Mouse (Mus musculus) bone marrow macrophage, adult 2 months (primary cell): ENCODE results near the gene Acpp. TPM values are rescaled to one million over a fixed set of nuclear protein-coding genes. Genes with fewer than 3 reads are reported as not detected.
A peak's percentile ranks its signal among the peaks of the same experiment; 100 is the strongest.

ENCODE experiments used
- H3K27ac ChIP-seq: 2 replicates; pipeline ENCODE4 v1.5.1; 2012; ENCODE audit warnings: low read depth, low read length; ENCODE audit not compliant: insufficient read depth
- H3K4me1 ChIP-seq: 2 replicates; pipeline ENCODE4 v1.6.1; 2012; ENCODE audit warnings: low read length; ENCODE audit not compliant: control insufficient read depth, insufficient read depth
- H3K4me3 ChIP-seq: 2 replicates; pipeline ENCODE4 v1.5.1; 2012; ENCODE audit warnings: mild to moderate bottlenecking, low read length, moderate library complexity; ENCODE audit not compliant: insufficient read depth
- CTCF ChIP-seq: IDR thresholded peaks from 2 replicates; pipeline ENCODE4 v1.5.1; 2012; ENCODE audit warnings: low read depth, mild to moderate bottlenecking, low read length, moderate library complexity
- POLR2A ChIP-seq: IDR thresholded peaks from 2 replicates; pipeline ENCODE4 v1.6.1; 2012; ENCODE audit warnings: mild to moderate bottlenecking, low read depth, low read length, borderline replicate concordance
- polyA plus RNA-seq: library from polyadenylated mRNA; stranded (reverse); fragments of >200 nt; gene quantifications from 2 replicates; pipeline ENCODE4 v1.2.4, GENCODE M21; 2012; ENCODE audit not compliant: missing spikeins, insufficient read depth, insufficient read length

Gene Acpp
- polyA plus RNA-seq, 1 experiment = 10.5 TPM

DNA sequence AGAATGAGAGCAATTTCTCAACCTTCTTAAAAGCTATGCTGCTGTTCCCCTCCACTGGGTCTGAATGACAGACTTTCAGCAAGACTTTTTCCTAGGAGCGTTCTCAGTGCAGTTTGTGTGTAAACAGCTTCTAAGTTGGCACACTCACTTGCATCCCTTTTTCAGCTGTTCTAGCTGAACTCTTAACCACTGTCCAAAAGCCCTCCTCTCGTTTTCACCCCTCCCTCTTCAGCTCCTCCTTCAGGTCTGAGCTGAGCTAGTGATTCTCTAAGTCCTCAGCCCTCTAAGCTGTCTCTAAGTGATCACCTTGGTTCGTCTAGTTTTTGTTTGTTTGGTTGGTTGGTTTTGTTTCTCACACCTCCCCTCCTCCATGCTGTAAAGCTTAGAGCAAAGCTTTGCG, 77.2 kb downstream of the Acpp start:
- no peak for TF ChIP-seq CTCF
- TF ChIP-seq POLR2A = no peak
- Histone ChIP-seq H3K4me1 (peaks cover 30% of the 10 kb centered on the region), H3K4me3 (no peak overlapping the region), H3K27ac (no peak overlapping the region)

DNA sequence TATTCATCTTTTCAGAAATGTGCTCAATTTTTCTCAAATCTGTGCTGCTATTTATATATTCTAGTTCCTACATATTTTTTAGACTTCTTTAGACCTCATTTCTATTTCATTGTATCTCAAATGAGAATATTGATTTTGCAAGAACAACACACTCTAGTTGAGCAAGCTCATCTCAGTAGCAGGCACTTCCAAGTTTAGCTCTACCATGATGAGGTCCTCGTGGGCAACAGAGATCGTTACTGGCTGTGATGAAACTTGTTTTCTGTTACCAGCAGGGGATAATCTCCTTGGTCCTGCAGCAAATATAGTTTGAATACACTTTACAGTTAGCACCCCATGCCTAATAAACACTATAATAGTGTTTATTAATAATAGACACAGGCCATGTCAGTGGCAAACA, 81.5 kb downstream of the Acpp start:
- H3K27ac ChIP-seq = no peak overlapping the region
- TF ChIP-seq CTCF (no peak), POLR2A (no peak)
- H3K4me1 ChIP-seq = peaks cover 22% of the 10 kb centered on the region
- no peak overlapping the region for H3K4me3 ChIP-seq

DNA sequence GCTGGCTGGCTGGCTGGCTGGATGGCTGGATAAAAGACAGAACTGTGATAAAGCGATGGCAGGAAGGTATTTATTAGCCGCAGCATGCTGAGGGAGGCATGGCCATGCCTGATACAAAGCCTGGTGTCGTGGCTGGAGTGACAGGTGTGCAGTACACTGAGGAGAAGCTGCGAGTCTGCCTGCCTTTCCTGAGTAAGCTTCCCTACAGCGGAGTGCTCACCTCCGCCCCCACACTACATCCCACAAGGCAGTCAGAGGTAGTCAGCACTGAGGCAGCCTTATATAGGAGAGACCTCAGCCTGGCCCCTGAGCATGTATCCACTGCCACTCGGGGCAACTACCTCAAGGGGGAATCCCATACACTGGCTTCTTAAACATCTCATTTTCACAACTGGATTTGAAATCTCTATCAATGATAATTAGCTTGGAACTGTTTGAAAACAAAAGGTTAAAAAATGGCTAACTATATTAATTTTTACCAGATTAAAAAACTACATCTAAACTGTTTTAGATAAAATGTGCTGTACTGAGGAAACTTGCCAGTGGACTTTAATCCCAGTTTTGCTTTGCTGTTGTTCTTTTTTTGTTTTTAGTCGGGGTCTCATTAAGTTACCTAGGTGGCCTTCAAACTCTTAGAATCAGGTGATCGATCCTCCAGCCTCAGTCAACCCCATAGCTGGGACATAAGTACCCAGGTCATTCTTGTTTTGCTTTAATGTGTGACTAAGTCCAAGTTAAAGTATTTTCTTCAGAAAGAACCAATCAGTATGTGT, 83.0 kb downstream of the Acpp start:
- TF ChIP-seq POLR2A (no peak), CTCF (no peak)
- H3K27ac ChIP-seq = no peak overlapping the region
- H3K4me3 ChIP-seq = no peak overlapping the region
- H3K4me1 ChIP-seq = peaks cover 13% of the 10 kb centered on the region

DNA sequence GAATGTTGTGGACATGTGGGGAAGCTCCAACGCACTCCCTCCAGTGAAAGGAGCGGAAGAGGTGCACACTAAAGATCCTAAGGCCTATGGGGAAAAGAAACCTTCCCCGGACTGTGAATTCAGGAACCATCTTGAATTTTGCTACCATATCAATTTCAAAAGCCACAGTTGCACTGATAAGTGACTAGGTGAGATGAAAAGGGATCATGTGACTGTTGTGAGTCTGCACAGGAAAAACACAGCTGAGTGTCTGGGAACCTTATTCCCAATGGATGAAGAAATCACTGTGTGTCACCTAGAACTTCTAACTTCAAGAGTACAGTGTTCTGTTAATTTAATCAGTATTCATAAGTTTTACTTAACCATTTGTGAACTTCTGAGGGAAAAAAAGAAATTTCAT, 84.9 kb downstream of the Acpp start:
- TF ChIP-seq CTCF (no peak), POLR2A (no peak)
- H3K4me3 ChIP-seq = no peak overlapping the region
- H3K27ac ChIP-seq = no peak overlapping the region
- H3K4me1 ChIP-seq = peaks cover 24% of the 10 kb centered on the region

DNA sequence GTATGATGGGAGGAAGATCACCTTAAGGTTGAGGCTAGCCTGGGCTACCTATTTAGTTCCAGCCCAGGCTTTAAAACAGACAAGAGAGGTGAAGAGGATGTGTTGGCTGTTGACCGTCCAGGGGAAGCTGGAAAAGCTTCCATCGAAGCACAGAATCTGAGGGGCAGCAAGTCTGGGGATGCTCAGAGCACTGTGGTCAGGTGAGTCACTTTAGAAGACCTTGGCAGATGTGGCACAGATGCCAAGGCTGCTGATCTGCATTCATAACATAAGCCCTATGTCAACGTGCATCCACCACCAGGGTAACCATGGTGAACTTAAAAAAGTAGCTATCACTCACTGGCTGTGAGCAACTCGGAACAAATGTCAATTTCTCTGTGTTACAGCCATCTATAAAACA, 85.9 kb downstream of the Acpp start:
- H3K4me3 ChIP-seq = no peak overlapping the region
- no peak overlapping the region for H3K27ac ChIP-seq
- no peak for TF ChIP-seq POLR2A
- no peak for TF ChIP-seq CTCF
- H3K4me1 ChIP-seq = peaks cover 23% of the 10 kb centered on the region

DNA sequence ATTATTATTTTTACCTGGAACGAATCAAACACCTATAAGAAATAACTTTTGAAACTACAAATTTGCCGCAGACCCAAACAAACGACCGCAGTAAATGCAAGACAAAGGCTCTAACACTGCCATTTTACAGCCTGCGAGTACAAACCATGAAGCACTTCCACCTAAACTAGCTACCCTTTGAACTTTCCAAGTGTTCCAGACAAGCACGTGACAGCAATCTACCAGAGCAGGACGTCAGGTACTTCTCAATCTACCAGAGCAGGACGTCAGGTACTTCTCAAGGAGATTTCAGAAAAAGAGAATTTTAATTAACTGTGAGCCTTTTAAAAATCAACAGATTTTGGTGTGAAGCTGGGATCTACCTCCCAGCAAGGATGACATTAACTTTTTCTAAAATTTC, 86.4 kb downstream of the Acpp start:
- no peak for TF ChIP-seq CTCF
- no peak for TF ChIP-seq POLR2A
- H3K4me3 ChIP-seq = no peak overlapping the region
- no peak overlapping the region for H3K27ac ChIP-seq
- H3K4me1 ChIP-seq = peaks cover 23% of the 10 kb centered on the region

DNA sequence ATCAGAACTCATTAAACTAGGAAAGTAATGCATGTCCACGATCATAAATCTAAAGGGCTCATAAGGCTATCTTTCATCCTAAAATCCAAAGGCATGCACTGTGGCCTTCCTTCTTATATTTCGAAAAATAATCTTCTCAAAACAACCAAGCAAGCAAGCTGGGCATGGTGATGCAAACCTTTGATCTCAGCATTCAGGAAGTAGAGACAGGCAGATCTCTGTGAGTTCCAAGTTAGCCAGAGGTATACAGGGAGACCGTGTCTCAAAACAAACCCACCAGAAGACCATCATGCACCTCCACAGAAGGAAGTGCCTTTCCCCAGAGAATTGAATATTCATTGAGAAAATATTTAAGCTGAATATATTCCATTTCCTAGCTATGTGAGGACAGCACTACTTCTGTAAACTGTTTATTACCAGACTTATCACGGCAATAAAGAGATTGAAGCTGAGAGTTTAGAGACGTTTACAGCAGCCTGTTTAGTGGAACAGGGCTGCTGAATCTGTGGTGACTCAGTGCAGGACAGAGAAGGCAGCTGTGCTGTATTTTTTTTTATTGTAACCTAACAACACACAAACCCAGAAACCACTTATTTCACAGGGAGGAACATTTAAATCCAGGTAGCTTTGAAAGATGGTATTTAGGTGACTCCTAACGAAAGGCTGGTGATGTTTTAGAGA, 90.1 kb downstream of the Acpp start:
- peak overlapping the region; percentile 18; the same call in 1 of the 2 replicates for H3K27ac ChIP-seq
- peaks cover 37% of the 10 kb centered on the region for H3K4me1 ChIP-seq
- TF ChIP-seq POLR2A (no peak), CTCF (no peak)
- no peak overlapping the region for H3K4me3 ChIP-seq

DNA sequence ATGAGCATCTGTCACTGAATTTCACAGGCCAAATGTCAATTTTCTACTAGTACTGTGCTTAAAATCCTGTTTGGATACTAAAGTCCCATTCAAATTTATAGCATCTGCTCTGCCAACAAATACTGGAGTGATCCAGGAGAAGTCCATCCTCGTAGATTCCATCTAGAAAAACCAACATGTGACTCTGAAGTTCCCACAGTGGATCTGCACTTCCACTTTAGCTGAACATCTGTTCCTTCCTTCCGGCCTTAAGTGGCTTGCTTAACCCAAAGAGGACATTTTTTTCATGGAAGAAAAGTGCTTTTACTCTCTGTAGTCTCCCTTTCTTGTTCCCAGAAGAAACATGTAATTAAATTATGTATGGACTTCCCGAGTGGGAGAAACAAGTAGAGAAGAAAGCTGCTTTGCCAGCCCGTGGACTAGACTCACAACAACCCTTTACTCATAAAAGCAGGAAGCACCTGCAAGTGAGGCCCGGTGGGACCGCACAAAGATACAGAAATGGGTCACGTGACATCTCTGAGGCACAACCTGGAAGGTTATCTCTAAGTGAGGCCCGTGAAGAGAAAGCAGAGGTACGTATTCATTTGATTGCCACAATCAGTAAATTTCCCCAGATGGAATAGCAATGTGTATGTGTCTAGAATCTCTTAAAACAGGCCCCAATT, 93.6 kb downstream of the Acpp start:
- no peak for TF ChIP-seq POLR2A
- peaks cover 40% of the 10 kb centered on the region for H3K4me1 ChIP-seq
- no peak overlapping the region; the same call in 1 of the 2 replicates for H3K4me3 ChIP-seq
- peak overlapping the region; percentile 76 for H3K27ac ChIP-seq

DNA sequence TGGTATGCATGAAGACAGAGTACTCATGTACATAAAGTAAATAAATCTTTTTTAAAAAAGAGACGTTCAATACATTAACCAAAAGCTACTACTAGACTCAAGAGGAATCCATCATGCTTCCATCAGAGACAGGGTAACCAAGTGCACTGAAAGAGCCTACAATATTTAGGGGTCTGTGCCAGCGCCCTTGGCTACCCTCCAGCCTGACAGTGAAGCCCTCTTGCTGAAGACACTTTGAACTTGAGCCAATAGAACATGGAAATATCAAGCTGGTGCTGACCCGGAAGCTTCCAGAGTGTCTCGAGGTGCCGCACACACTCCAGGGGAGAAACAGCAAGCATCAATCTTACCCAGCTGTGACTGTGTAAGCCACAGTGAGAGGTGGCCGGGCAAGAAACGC, 97.4 kb downstream of the Acpp start:
- TF ChIP-seq POLR2A (no peak), CTCF (no peak)
- no peak overlapping the region for H3K27ac ChIP-seq
- H3K4me3 ChIP-seq = no peak overlapping the region
- H3K4me1 ChIP-seq = peaks cover 25% of the 10 kb centered on the region

DNA sequence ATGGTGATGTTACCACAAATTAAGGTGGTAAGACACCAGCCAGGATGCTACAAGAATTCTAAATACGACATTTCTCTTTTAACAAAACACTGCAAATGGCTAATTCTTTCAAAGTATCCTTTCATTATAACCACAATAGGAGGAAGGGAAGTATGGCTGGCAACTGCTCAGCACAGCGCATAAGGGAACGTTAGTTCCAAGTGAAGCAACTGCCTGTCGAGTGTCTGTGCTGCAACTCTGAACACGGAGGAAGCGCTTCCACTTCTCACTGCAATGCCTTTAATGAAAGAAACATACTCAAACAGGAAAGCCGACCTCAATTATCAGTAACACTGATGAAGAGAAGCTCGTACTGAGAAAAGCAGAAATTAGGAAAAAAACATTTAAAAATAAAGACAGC, 98.5 kb downstream of the Acpp start:
- no peak for TF ChIP-seq CTCF
- H3K4me1 ChIP-seq = peaks cover 31% of the 10 kb centered on the region
- H3K27ac ChIP-seq = peak overlapping the region; percentile 0; the same call in 1 of the 2 replicates
- no peak overlapping the region for H3K4me3 ChIP-seq

Other genes starting within 250 kb of the Acpp start
- gene Ackr4, start 210.8 kb downstream of the Acpp start, polyA plus RNA-seq = not detected in 2 replicates
- gene Dnajc13, start 74.8 kb downstream of the Acpp start, polyA plus RNA-seq = 65.0 and 86.1 TPM in 2 replicates
- gene Cpne4, start 209.5 kb upstream of the Acpp start, polyA plus RNA-seq = not detected in 2 replicates